Mouse (Mus musculus): ENCODE measurements around the gene Srm. TPM values are rescaled to one million over a fixed set of nuclear protein-coding genes. Genes with fewer than 3 reads are reported as not detected.

Srm gene
- total RNA-seq, 2 experiments from 2014 or later, result 55.9 to 60.3 TPM

DNA sequence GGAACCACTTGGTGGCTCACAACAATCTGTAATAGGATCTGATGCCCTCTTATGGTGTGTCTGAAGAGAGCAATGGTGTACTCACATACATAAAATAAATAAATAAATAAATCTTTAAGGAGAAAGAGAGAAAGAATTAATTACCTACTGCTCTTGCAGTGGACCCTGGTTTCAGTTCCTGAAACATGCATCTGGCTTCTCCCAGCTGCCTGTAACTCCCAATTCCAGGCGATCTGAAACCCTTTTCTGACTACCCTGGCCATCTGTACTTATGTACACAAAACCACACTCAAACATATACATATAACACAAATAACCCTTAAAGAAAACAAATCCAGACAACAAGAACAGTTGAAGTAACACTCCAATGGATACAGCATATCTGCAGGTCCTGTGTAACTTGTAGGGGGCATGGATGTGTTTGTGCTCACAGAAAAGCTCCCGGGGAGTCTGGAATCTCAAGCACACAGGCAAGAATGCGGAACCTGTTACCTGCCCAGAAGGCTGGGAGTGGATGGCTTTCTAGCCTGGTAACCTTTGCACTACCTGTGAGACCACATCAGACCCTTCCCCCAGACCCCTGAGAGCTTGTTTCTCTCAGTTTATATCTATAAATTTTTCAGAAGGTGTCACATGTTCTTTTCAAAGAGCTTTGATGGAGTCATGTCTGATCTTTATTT is 40.9 kb downstream of the Srm start:
- no peak for DNase-seq (ENCODE audit: low spot score in 2 of 2)

DNA sequence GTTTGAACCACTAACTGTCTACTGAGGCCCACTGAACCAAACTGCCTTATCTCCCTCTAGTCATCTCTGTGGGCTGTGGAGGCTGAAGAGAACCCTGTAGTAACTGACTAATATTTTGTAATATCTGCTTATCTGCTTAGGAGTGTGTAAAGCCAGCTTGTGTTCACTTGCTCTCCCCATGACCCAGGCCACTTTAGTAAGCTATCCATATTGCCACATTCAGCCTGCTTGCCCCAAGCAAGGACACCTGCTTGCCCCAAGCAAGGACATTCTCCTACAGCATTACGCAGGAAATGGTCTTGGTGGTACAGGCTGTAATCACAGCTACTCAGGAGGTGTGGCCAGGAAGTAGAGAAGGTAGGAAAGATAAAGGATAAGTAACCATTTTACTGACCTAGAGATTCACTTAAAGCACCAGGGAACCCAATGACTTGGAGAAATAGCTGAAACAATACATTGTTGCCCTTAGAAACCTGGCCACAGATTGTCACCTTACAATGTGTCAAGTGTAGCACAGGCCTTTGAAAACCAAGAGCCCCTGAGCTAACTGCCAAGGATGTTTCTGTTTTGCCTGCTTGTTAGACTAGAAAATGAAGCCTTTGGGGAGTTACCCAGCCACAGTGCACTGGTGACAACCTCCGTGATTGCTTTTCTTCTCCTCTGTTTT is 42.2 kb downstream of the Srm start:
- no peak for DNase-seq (ENCODE audit: low spot score in 2 of 2)

DNA sequence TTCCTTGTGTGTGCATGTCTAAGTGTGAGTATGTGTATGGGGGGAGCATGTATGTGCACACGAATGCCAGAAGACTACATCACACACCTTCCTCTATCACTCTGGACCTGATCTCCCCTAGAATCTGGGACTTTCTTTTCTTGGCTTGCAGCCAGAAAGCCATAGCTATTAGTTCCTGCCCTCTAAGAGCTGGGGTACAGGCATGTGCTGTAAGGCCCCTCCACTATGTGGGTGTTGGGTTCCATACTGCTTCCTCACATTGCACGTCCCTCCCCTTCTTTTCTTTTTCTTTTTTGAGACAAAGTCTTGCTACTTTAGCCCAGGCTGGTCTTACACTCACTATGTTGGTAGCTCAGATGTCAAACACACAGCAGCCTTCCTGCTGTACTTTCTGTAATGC is 44.0 kb downstream of the Srm start:
- DNase-seq (ENCODE audit: low spot score in 2 of 2), result no peak

DNA sequence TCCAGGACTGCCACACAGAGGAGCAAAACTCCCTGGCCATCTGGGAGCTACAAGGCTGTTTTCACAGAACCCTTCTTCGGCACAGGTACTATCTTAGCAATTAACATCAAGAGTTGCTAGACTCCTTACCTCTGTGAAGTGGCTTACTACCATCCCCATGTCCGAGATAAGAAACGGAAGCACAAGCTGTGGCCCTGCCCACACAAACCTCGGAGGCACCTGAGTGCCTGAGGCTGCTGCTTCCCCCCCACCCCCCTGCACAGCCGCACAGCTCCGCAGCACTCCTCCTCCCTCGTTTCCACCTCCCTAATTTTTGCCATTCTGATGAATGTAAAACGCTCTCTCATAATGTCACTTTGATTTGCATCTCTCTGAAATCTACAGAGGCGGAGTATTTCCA is 47.0 kb downstream of the Srm start:
- no peak for DNase-seq (ENCODE audit: low spot score in 2 of 2)

DNA sequence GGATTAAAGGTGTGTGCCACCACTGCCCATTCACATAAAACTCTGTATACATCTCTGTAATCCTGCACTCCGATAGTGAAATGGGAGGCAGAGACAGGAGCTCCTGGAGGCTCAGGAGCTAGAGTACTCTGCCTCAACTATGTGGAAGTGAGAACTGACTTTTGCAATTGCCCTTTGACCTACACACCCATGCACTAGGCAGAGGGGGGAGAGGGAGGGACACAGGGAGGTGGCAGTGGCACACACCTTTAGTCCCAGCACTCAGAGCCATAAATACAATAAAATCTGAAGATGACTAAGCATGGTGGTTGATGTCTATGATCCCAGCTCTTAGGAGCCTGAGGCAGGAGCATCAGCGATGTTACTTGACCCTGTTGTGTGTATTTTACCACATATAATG is 48.2 kb downstream of the Srm start:
- DNase-seq (ENCODE audit: low spot score in 2 of 2), result no peak

DNA sequence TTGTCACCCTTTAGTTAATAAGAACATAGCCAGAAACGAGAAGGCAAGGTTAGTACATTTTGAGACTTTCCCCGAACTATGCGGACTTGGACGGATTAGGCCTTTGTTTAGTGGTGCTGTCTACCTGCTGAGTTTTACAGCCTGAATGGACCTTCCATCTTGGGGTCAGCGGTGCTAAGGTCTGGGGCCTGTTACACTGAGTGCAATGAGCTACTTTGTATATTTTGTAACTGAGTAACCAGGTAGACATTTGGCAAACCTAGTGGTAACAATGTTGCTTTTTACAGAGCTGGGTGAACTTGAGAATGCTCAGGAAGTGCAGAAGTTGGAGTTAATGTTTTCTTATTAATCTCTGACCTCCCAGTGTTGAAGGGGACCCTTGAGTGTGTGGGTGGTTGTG is 49.8 kb downstream of the Srm start:
- DNase-seq (ENCODE audit: low spot score in 2 of 2), result no peak

DNA sequence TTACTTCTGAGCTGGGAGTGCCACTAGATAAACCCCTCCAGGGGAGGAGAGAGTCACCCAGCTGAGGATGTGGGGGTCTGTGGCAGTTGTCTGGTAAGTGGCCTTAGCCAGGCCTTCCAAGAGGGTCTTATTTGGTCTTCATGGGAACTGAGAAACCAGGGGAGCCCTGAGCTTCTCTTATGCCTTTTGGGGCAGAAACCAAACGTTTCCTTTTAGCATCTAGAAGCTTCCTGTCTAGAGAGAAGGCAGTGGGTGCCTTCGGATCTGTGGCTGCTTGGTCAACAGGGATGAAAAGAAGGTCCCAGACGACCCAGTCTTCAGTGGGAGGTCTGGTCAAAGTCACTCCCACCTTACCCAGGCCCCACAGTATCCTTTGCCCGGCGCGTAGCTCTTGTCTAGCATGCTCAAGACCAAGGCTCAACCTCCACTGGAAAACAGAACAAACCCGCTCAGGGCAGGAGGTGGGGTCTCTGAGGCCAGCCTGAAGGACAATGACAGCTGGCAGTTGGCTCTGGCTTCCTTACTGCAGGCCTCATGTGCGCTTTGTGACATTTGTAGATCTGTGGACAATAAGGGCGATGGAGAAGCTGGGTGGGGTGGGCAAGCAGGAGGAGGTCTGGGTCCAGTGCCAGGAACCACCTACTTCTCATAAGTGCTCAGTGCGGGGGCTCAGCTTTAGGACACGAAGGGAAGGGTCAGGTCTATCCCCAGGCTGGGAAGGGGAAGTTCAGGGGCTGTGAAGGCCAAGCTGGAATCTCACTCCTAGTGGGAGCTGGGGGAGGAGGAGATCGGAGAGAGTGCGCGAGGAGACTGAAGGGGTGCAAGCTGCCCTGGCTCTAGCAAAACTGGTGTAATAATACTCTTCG is 52.2 kb downstream of the Srm start, which contains the start of gene Gm572:
Gm572 (plus strand) TSS at position 27 of the 866 bp plus-strand sequence.
- no peak for DNase-seq (ENCODE audit: low spot score in 2 of 2)

DNA sequence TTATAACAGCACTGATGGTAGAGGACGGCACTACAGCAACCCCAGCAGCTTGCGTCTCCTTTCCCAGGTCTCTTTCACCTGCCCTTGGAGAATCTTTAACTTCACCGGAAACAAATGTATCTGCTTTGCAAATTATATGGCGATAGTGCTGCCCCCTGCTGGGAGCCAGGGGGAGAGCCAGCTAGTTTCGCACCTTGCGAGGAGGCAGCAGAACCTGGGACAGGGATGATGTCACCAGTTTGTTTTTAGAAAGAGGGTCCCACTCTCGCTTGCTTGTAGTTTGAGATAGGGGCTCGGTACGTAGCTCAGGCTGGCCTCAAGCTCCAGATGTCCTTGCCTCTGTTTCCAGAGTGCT is 52.8 kb downstream of the Srm start:
- DNase-seq (ENCODE audit: low spot score in 2 of 2), result peak; percentile 38 to 53

Other genes starting within 250 kb of the Srm start
- gene Ubiad1, start 146.7 kb upstream of the Srm start, total RNA-seq (2021), result 10 to 100 TPM; 18.2 to 19.6 TPM
- gene Mtor, start 142.9 kb upstream of the Srm start, total RNA-seq (2021), result 10 to 100 TPM; 66.3 to 67.1 TPM
- gene Angptl7, start 91.0 kb upstream of the Srm start, total RNA-seq (2021), result 1 to 10 TPM; 1.3 to 1.5 TPM
- gene Exosc10, start 33.1 kb upstream of the Srm start, total RNA-seq (2021), result 10 to 100 TPM; 65.5 to 68.1 TPM
- 10 to 100 TPM in 1 of 2 experiments, 1 to 10 TPM in 1; 1.1 to 14.8 TPM for gene Masp2, start 11.1 kb downstream of the Srm start, total RNA-seq (2021)
- 100 to 1,000 TPM; 280 to 349 TPM for gene Tardbp, start 35.5 kb downstream of the Srm start, total RNA-seq (2021)
- gene Gm572, start 51.8 kb downstream of the Srm start, total RNA-seq (2021), result under 1 TPM; 0.37 to 0.42 TPM
- 10 to 100 TPM; 10.1 to 15.6 TPM for gene Casz1, start 212.9 kb downstream of the Srm start, total RNA-seq (2021)